Mouse (Mus musculus) megakaryocyte, embryonic 14.5 days (primary cell): ENCODE results near the gene Nxph1.

Source experiments
- FLI1 ChIP-seq: IDR thresholded peaks from 2 replicates; pipeline ENCODE4 v1.6.1; 2012; ENCODE audit warnings: low read length, inconsistent platforms, mixed read lengths
- GATA1 ChIP-seq: IDR thresholded peaks from 3 replicates; pipeline ENCODE4 v1.6.1; 2012; ENCODE audit warnings: mixed read lengths, low read length, inconsistent platforms, borderline replicate concordance

GRCm38 (mm10) chr6:9147966-9148365 is 199.7 kb downstream of the Nxph1 start:
- no peak for TF ChIP-seq GATA1
- no peak for TF ChIP-seq FLI1
